Mouse (Mus musculus) cortical plate, adult 2 months (tissue): ENCODE measurements at regions not wholly inside any gene's neighbourhood (a gene's known extent, or its start where the extent isn't known, plus 50 kb on each side); places are given as distances from the start of the nearest gene placed in this dataset.
"Not testable (repeated sequence)": the region's sequence is repeated elsewhere in the genome, so short reads cannot be mapped to it uniquely, and the experiment has no call there.

Source experiments
- CTCF ChIP-seq: fragments of 200-500 bp; IDR thresholded peaks from 2 replicates; pipeline ENCODE4 v1.5.1; 2011; ENCODE audit warnings: mild to moderate bottlenecking, control low read depth, low read length; ENCODE audit not compliant: insufficient read depth; ENCODE audit errors: extremely low read depth
- POLR2A ChIP-seq: fragments of 200-500 bp; IDR thresholded peaks from 2 replicates; pipeline ENCODE4 v1.6.1; 2011; ENCODE audit warnings: mild to moderate bottlenecking, low read length, control low read depth; ENCODE audit not compliant: insufficient read depth; ENCODE audit errors: extremely low read depth

GRCm38 (mm10) chr17:52315456-52315855 lies 287.1 kb upstream of the Kcnh8 start:
- not testable (repeated sequence) for TF ChIP-seq POLR2A, CTCF
